Mouse (Mus musculus) ES-E14 (cell line): ENCODE results near the gene Cyth3.

Experiments
- MAFK ChIP-seq: IDR thresholded peaks from 2 replicates; pipeline ENCODE4 v1.6.1; 2014; ENCODE audit warnings: mild to moderate bottlenecking, low read depth, low read length, inconsistent platforms; ENCODE audit not compliant: insufficient read depth
- ZNF384 ChIP-seq: IDR thresholded peaks from 2 replicates; pipeline ENCODE4 v1.6.1; 2012; ENCODE audit warnings: low read depth, low read length, inconsistent platforms

DNA sequence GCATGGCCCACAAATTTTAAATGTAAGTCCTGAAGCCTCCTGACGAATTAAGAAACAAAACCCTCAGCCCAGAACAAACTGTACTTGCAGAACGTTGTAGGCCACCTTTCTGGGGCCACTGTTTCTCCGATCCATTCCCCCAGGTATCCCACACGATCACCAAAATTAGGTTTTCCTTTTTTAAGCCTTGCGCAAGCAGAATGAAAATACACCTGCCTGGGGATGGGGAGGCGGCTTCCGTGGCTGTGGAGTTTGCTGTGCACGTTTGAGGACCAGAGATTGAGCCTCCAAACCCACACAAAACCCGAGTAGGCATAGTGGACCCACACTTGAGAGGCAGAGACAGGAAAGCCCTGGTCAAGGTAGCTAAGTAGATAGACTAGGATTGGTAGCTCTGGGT lies 68.1 kb downstream of the Cyth3 start:
- TF ChIP-seq ZNF384 (no peak), MAFK (no peak)
